Mouse (Mus musculus): ENCODE measurements at regions not wholly inside any gene's neighbourhood (a gene's known extent, or its start where the extent isn't known, plus 50 kb on each side); places are given as distances from the start of the nearest gene placed in this dataset.

GRCm38 (mm10) chr15:36719241-36719640 lies 288.3 kb downstream of the Zfp706 start:
- peak; percentile 40 for DNase-seq (ENCODE audit: low read depth, low spot score)

DNA sequence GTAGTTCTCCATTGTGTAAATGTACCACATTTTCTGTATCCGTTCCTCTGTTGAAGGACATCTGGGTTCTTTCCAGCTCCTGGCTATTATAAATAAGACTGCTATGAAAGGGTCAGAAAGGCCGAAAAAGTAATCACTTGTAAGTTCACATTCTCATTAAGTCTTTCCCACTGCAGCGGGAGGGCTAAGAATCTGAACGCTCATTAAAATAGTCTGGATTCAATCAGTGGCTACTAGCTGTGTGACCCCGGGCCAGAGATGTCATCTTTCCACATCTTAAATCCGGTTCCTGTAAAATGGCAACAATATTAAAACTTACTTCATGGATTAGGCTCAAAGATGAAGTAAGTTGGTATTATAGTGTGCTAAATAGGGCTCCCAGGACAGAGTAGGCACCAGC lies 289.7 kb downstream of the Zfp706 start:
- no peak for DNase-seq (ENCODE audit: low read depth, low spot score)

DNA sequence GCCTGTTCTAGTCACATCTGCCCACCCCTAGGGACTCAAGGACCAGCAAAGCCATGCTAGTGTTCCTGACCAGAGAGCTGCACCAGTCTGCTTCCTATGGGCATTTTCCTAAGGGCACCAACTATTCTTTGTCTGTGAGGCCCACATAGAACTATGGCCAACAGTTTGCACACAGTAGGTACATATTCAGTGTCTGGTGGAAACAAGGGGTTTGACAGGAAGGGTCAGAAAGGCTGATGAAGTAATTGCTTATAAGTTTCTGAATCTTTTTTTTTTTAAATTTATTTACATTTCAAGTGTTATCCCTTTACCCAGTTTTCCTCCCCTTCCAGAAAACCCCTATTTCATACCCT lies 290.9 kb downstream of the Zfp706 start:
- DNase-seq (ENCODE audit: low read depth, low spot score): no peak

GRCm38 (mm10) chr15:36715745-36716685 lies 291.6 kb downstream of the Zfp706 start:
- peak; percentile 85 for DNase-seq (ENCODE audit: low read depth, low spot score)

- no peak for DNase-seq (ENCODE audit: low read depth, low spot score)
Observed at GRCm38 (mm10) chr15:36715159-36715558, 292.4 kb downstream of the Zfp706 start.

GRCm38 (mm10) chr15:36709788-36710187 lies 297.8 kb downstream of the Zfp706 start:
- DNase-seq (ENCODE audit: low read depth, low spot score): no peak

GRCm38 (mm10) chr15:36708471-36708870 lies 299.1 kb downstream of the Zfp706 start:
- peak; percentile 77 for DNase-seq (ENCODE audit: low read depth, low spot score)

GRCm38 (mm10) chr15:36705990-36706389 lies 301.6 kb downstream of the Zfp706 start:
- peak; percentile 62 for DNase-seq (ENCODE audit: low read depth, low spot score)

DNA sequence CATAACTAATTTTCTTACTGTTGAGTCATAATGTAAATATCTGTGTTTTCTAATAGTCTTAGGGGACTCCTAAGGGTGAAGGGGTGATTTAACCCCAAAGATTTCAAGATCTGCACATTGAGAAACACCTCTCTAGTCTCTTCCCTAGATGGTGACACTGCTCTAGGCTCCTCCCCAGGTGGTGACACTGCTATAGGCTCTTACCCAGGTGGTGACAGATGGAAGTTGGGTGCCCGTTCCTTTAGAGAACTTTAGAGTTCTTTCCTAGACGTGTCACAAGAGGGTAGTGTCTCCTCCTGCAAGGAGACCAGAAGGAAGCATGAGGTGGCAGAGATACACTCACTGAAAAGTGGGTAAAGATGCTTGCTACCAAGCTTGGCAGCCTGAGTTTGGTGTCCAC lies 302.2 kb downstream of the Zfp706 start:
- DNase-seq (ENCODE audit: low read depth, low spot score): no peak

DNA sequence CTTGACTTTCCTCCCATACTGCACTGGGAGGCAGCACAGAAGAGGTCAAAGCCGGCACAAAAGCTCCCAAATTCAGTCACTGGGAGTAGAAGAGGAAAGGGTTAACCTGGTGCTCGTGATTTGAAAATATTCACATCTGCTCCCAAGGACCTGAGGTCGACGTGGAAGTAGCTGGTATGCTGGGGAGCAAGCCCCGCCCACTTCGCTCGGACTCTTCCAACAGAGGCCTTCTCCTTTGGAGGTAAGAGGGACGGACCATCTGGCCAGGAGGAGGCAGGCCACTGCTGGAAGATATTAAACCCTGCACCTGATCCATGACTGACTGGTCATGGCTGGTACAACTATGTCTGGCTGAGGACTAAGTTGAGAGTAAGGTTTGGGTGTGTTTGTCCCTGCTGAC lies 305.7 kb downstream of the Zfp706 start:
- no peak for DNase-seq (ENCODE audit: low read depth, low spot score)

DNA sequence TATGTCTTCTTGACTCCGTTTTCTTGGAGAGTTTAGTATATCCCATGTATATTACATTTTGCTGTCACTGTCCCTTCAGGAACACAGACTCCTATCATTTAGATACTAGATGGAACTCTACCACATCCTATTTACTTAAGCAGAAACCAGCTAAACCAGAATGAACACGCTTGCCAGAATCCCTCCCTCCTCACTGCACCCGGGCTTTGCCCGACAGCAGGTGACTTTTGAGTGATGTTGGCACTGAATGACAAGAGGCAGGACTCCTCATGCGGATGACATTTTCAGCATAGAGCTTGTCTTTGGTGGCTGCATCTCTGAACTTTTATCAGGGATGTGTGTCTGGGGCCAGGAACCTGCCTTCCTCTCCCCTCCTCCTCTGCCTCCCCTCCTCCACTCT lies 307.4 kb downstream of the Zfp706 start:
- no peak for DNase-seq (ENCODE audit: low read depth, low spot score)

DNA sequence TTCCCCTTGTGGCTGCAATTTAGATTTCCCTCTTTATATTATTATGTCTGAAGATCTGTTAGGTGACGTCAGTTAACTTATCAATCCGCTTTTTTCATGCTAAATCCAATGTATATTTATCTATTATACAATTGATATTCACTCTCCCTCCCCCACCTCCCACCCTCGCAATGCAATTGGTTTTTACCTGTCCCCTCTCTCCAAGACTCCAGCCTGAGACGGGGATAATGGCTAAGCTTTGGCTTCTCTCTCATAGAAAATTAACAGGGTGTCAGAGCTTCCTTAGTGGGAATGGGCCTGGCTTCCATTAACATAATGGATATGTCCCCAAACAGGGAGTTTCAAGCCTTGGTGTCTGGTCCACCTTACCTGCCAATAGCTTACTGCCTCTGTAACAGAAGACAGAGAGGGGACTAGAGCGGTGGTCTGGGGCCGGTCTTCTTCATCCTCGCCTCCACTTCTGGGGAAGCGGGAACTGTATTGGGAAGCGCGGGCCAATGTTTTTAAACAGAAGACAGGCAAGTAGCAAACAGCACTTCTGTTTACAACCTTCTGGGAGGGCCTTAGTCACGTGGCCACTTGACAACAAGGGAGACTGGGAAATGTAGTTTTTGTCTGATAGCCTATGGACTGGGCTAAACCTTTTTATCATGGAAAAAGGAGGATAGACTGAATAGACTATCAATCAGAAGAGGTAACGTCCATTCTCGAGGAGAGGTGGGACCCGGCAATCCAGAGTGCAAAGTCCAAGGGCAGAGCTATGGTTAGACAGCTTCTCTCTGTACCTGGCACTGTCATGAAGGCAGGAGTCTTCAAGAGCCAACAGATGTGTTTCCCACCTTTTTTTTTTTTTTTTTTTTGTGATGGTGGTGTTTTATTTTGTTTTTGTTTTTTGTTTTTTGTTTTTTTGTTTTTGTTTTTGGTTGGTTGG lies 312.1 kb downstream of the Zfp706 start:
- no peak for DNase-seq (ENCODE audit: low read depth, low spot score)

DNA sequence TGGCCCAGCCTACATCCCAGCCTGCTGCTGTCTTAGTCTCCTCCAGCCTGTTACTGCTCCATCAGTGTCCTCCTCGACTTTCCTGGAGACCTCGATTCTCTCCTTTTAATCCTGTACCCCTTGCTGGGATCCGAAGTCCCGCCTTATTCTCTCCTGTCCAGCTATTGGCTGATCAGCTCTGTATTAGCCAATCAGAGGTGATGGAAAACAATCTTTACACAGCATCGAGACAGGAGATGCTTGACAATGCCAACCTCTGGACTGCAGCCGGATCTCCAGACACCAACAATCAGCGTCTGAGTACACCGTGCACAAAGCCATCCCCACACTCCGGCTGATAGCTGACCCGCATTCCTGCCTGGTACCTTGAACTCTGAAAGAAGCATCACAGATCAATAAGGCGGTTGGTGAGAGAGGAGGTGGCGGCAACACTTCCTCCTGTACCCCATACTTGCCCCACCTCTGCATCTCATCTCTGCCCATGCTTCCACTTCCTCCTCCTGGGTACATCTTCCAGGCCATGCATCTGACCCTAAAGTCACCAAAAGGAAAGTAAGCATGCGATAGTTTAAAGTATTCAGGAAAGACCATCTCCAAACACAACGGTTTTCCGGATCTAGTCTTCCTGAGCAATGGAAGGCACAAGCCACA lies 316.4 kb downstream of the Zfp706 start:
- no peak for DNase-seq (ENCODE audit: low read depth, low spot score)

DNA sequence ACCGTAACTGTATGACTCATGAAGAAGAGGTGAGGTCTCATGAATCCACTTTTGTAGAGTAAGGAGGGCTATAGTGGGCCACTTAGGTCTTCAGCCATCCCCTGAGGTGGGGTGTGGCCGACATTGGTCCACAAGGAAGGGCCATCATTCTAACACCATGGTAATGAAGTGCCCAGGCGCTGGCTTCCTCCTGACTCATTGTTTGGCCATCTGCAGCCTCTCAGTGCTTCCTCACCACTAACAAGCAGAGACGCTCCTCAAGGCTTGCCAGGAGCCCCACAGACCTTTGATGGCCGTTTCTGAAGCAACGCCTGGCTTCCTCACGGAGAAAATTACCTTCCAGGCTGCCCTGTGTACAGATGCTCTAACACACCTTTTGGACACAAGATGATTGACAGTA lies 317.7 kb downstream of the Zfp706 start:
- DNase-seq (ENCODE audit: low read depth, low spot score): no peak

- no peak for DNase-seq (ENCODE audit: low read depth, low spot score)
Observed at GRCm38 (mm10) chr15:36689301-36689700, 318.3 kb downstream of the Zfp706 start.

- DNase-seq (ENCODE audit: low read depth, low spot score): peak; percentile 51
Observed at GRCm38 (mm10) chr15:36688051-36688754, 319.4 kb downstream of the Zfp706 start.

DNA sequence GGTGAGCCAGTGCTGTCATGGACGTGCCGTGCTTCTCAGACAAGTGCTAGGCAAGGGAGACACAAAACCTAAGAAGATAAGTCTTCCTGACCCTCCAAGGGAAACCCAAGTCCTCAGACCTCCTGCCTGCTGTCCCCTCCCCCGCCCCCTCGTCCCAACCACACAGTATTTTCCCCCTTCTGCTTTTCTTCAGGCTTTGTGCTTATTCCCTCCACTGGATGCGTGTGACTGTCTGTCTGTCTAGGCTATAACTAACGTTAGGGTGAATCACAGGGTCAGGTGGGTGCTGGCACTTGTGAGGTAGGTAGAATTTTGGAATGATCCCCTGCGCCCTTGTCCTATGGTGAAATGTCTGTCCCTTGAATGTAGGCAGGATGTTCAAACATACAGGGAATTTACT lies 322.9 kb downstream of the Zfp706 start:
- no peak for DNase-seq (ENCODE audit: low read depth, low spot score)

DNA sequence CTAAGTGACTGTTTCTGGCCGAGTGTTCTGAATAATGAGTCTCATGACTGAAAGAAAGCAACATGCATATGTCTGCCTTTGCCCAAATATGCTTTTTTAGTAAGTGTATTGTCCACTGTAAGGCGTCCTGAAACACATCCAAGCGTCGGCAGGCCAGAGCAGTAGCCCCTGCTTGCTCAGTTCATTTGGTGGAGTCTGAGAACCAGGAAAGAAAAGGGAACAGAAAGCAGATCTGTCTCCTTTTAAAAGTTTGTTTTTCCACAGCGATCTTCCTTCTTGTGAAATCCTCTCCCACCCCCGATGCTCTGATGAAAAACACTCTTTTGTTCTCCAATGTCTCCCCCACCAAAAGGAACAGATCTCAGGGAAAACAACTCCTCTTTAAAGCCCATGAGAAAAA lies 324.7 kb downstream of the Zfp706 start:
- no peak for DNase-seq (ENCODE audit: low read depth, low spot score)

DNA sequence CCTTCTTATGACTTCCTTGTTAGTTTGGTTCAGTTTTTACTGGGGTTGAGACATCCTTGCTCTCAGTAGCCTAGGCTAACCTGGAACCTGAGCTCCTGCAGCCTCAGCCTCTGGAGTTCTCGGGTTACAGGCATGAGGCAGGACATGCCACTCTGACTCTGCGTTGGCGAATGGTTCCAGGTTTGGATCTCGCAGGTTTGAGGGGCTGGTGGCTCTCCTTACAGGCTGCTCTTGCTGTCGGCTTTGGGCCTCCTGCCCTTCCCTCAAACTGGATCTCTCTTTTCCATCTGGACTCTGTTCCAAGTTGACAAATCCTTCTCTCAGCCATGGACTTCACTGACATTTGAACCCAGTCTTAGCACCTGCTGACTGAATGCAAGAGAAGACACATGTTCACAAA lies 325.4 kb downstream of the Zfp706 start:
- no peak for DNase-seq (ENCODE audit: low read depth, low spot score)

- no peak for DNase-seq (ENCODE audit: low read depth, low spot score)
Observed at GRCm38 (mm10) chr15:36680361-36681140, 327.0 kb downstream of the Zfp706 start.

DNA sequence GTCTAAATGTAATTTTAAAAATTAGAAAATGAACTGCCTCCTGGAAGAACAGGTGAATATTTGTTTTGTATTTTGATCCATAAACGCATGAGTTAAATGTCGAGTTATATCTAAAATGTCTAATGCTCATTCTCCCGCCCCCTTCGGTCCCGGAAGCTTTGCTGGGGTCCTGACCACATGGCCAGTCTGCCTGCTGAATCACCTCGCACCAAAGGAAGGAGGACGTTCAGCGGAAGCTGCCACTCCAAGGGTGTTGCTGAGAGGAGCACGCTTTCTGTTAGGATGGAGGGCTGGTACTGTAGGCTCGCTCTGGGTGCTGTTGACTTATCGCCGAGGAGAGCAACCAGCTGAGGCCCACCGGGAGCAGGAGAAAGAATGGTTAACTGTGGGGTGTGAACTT lies 328.0 kb downstream of the Zfp706 start:
- DNase-seq (ENCODE audit: low read depth, low spot score): no peak

Data from A20 (cell line).